Mouse (Mus musculus): Measurements from ENCODE around the gene Il18.

- no peak for TF ChIP-seq POLR2A (IDR thresholded peaks at IDR 0.05; ENCODE audit: low read depth, low read length)
- no peak for TF ChIP-seq CTCF (IDR thresholded peaks at IDR 0.05; ENCODE audit: borderline replicate concordance, insufficient read depth, low read length)
These were observed 33.9 kb upstream of the Il18 start for GRCm38 (mm10) chr9:50520748-50521147.

Measured in embryonic fibroblast, embryonic 13.5 days (primary cell).